Mouse (Mus musculus) urinary bladder, postnatal 36 days (tissue): ENCODE measurements around the gene C8g.
A peak's percentile ranks its signal among the peaks of the same experiment; 100 is the strongest.

ENCODE experiments used
- DNase-seq, 2 experiments: peaks; one replicate each; pipeline ENCODE4 v3.0.0; 2022; ENCODE audit warnings: low spot score in 2 of 2, mixed read lengths in 1 of 2

C8g gene

GRCm38 (mm10) chr2:25468962-25469915 lies 32.3 kb downstream of the C8g start:
- DNase-seq = no peak

- no peak for DNase-seq
These were observed 33.8 kb downstream of the C8g start for GRCm38 (mm10) chr2:25467606-25468303.

- DNase-seq = no peak
These were observed 35.5 kb downstream of the C8g start for GRCm38 (mm10) chr2:25465816-25466635.

GRCm38 (mm10) chr2:25465256-25465655 lies 36.3 kb downstream of the C8g start:
- no peak for DNase-seq

- no peak for DNase-seq
These were observed 37.9 kb downstream of the C8g start for GRCm38 (mm10) chr2:25463630-25464029.

GRCm38 (mm10) chr2:25461407-25461806 lies 40.1 kb downstream of the C8g start:
- DNase-seq = no peak

GRCm38 (mm10) chr2:25460551-25461309 lies 40.8 kb downstream of the C8g start, which contains the start of gene Paxx:
Gene Paxx (minus strand): TSS chr2:25461094.
- peak; percentile 89 to 93 for DNase-seq

- DNase-seq = peak in 1 of 2 experiments; percentile 13
These were observed 41.4 kb downstream of the C8g start for GRCm38 (mm10) chr2:25460135-25460534.

GRCm38 (mm10) chr2:25458911-25459310 lies 42.6 kb downstream of the C8g start:
- DNase-seq = peak; percentile 52 to 73

GRCm38 (mm10) chr2:25457022-25457896 lies 44.3 kb downstream of the C8g start:
- no peak for DNase-seq

GRCm38 (mm10) chr2:25456205-25456953 lies 45.1 kb downstream of the C8g start, which contains the start of gene Clic3:
Gene Clic3 (plus strand): TSS chr2:25456838.
- DNase-seq = peak; percentile 50 to 51

- no peak for DNase-seq
These were observed 48.6 kb downstream of the C8g start for GRCm38 (mm10) chr2:25452951-25453350.

GRCm38 (mm10) chr2:25450853-25451647 lies 50.5 kb downstream of the C8g start:
- no peak for DNase-seq
